In the genomic region with DNA sequence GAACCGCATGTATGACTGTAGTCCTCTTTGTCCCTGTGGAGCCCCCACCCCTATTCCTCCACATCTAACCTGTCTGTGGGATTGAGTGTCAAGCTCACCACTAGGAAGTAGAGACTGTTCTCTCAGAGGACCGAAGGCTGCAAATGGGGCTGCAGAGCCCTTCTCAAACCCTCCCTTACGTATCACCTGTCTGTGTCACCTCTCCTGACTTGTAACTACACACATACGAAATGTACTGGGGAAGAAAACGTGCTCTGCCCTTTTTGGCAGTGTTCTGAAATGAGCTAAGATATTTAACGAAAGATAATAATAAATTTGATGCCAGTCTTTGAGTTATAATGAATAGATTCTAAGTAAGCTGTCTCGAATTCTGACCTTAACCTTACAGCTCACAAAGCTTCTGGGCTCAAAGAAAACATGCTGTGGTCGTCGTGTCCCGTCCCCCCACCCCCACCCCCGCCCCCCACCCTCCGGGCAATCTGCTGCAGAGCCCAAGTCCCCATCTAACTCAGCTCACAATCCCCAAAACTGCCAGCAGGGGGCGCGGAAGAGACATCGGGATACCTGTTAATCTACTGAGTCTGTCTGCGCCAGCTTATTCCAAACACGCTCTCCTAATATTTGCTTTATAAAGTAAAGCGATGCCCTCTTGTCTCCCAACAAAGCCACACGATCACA, we compare ENCODE assay signal across 8 mouse cellular contexts. TPM values are rescaled to one million over a fixed set of nuclear protein-coding genes. Genes with fewer than 3 reads are reported as not detected.
DNase-seq lines count a peak whose midpoint lies in the region; ATAC-seq lines count a peak whose summit lies in the region.

No protein-coding gene starts in this region.

- H3K27me3 ChIP-seq in hindbrain, embryonic 15.5 days = no peaks in the 10 kb centered on the region

- no peaks in the 10 kb centered on the region for H3K36me3 ChIP-seq in hindbrain, embryonic 15.5 days

- H3K9me3 ChIP-seq in hindbrain, embryonic 15.5 days = no peaks in the 10 kb centered on the region

- peak; percentile 70; the same call in 1 of the 2 replicates for ATAC-seq in hindbrain, embryonic 15.5 days (ENCODE audit: low FRiP score, low read depth)

- no peaks in the 10 kb centered on the region; the same call in 1 of the 2 replicates for H3K4me1 ChIP-seq in hindbrain, embryonic 15.5 days (replicated peaks)

- peak overlapping the region; percentile 35 for H3K4me2 ChIP-seq in hindbrain, embryonic 15.5 days

- H3K27ac ChIP-seq in hindbrain, embryonic 15.5 days (replicated peaks) = no peak overlapping the region

- no peak overlapping the region for H3K4me3 ChIP-seq in hindbrain, embryonic 15.5 days

- WGBS in hindbrain, embryonic 15.5 days = 26% methylated on average over 19 of the region's 19 CpGs

- no peak overlapping the region for H3K9ac ChIP-seq in hindbrain, embryonic 15.5 days

- DNase-seq in ZHBTc4 (ENCODE audit: low read depth, low spot score) = peak; percentile 89
- DNase-seq in cerebellum, postnatal 4 days (ENCODE audit: low spot score in 2 of 2) = peak; percentile 84 to 89
- peak; percentile 80 for DNase-seq in gastrocnemius, adult 18-20 months (ENCODE audit: low spot score)
- peak; percentile 91 to 99 for DNase-seq in layer of hippocampus, postnatal 25 days (ENCODE audit: extremely low spot score in 1 of 2, low spot score in 1 of 2)
- peak; percentile 83 for DNase-seq in lung, postnatal 25 days (ENCODE audit: low spot score)
- peak; percentile 85 for DNase-seq in retina, postnatal 7 days (ENCODE audit: low read depth, low spot score)
- peak; percentile 94 for DNase-seq in thymus, postnatal 4 days

RNA-seq across cellular contexts. Expression of gene Scgb3a1, which starts 10.9 kb away (rescaled TPM):
- not detected for total RNA-seq in gastrocnemius, adult 18-20 months (2021)
- 0.36 and 0.56 TPM in 2 replicates for polyA plus RNA-seq in hindbrain, embryonic 15.5 days (2015; fragmentation: Nextera tagmentation; extraction: Ambion mirVana)
- under 1 TPM in 1 of 2 experiments, not detected in 1; 0.84 TPM for total RNA-seq in layer of hippocampus, postnatal 25 days (2021)

RNA-seq across cellular contexts. Expression of gene Flt4, which starts 43.5 kb away (rescaled TPM):
- 1 to 10 TPM; 2.3 to 3.9 TPM for total RNA-seq in gastrocnemius, adult 18-20 months (2021)
- 2.0 and 2.1 TPM in 2 replicates for polyA plus RNA-seq in hindbrain, embryonic 15.5 days (2015; fragmentation: Nextera tagmentation; extraction: Ambion mirVana)
- total RNA-seq in layer of hippocampus, postnatal 25 days (2021) = 1 to 10 TPM; 1.9 to 2.5 TPM

RNA-seq across cellular contexts. Expression of gene Cnot6, which starts 60.0 kb away (rescaled TPM):
- total RNA-seq in gastrocnemius, adult 18-20 months (2021) = 10 to 100 TPM; 10.4 to 10.7 TPM
- 42.6 and 46.3 TPM in 2 replicates for polyA plus RNA-seq in hindbrain, embryonic 15.5 days (2015; fragmentation: Nextera tagmentation; extraction: Ambion mirVana)
- total RNA-seq in layer of hippocampus, postnatal 25 days (2021) = 10 to 100 TPM; 43.4 to 43.6 TPM
